Mouse (Mus musculus) cerebellum, adult 11 months (tissue): ENCODE data around the gene Caskin1.

ENCODE experiments used
- DNase-seq: peaks from one replicate; pipeline ENCODE4 v3.0.0; 2022

The Caskin1 gene

DNA sequence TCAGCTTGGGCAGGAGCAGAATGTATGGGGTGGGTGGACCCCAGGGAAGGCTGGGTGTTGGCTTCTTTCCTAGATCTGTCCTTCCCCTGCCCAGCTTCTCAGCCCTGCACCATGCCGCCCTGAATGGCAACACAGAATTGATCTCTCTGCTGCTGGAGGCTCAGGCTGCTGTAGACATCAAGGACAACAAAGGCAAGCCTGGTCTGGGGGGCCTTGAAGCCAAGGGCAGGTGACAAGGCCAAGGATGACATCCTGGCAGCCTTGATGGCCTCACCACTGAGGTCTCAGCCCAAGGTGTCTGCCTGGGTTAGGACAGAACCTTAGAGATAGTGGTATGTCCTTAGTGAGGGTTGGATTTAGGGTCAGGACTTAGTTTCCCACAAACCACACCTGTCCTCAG, 7.6 kb downstream of the Caskin1 start:
- DNase-seq: no peak

DNA sequence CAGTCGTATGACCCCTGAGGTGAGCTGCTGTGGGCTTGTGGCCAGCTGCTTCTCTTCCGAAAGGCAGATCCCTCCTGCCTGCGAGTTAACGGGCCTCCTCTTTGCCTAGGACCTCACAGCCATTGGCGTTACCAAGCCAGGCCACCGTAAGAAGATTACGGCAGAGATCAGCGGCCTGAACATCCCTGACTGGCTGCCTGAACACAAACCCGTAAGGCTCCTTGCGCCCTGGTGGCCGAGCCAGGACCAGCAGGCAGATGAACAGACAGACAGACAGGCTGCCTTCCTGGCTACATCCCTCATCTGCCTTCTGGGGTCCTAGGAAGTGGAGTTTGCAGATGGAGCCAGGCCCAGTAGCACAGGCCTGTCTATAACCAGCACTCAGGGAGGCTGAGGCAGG, 13.8 kb downstream of the Caskin1 start:
- no peak for DNase-seq

- DNase-seq: no peak
These were observed 15.7 kb downstream of the Caskin1 start for GRCm38 (mm10) chr17:24504085-24504484.

DNA sequence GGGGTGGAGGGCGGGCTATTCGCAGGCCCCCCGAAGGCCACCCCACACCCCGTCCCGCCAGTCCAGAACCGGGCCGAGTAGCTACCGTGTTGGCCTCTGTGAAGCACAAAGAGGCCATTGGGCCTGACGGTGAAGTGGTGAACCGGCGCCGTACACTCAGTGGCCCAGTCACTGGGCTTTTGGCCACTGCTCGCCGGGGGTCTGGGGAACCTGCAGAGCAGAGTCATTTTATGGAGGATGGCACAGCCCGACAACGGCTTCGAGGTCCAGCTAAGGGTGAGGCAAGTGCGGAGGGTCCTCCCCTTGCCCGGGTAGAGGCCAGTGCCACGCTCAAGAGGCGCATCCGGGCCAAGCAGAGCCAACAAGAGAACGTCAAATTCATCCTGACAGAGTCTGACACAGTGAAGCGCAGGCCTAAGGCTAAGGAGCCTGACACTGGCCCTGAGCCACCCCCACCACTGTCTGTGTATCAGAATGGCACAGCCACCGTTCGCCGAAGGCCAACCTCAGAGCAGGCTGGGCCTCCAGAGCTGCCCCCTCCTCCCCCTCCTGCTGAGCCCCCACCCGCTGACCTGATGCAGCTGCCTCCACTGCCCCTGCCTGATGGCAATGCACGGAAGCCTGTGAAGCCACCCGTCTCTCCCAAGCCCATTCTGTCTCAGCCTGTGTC, 17.0 kb downstream of the Caskin1 start:
- DNase-seq: no peak

- DNase-seq: peak; percentile 53
These were observed 18.1 kb downstream of the Caskin1 start for GRCm38 (mm10) chr17:24506332-24507070.

- no peak for DNase-seq
These were observed 18.8 kb downstream of the Caskin1 start for GRCm38 (mm10) chr17:24507129-24507664.

DNA sequence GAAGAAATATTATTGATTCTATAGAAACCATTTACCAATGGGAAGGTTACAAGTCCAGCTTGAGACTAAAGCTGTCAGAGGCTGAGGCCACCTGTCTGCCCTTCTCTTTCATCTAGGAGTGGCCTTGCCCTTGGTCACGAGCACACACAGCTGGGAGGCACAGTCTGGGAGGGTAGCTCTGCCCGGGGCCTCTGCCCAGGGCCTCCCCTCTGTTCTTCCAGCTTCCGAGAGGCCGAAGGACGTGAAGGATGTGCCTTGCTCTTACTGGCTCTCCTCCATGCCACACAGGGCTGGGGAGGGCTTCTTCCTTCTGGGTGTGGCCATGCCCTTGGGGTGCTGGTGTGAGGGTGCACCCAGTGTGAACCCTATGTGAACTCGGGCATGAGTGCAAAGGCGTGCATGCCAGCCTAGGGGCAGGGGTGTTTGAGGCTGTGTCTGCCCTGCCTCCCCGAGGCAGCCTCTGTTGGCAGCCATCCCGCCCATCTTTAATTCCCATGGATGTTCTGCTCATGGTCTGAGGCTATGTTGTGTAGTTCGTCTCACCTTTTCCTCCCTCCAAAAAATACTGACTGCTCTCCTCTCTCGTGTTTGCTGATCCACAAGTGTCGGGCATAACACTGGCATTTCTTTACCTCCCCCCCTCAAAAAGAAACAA, 19.5 kb downstream of the Caskin1 start:
- no peak for DNase-seq

DNA sequence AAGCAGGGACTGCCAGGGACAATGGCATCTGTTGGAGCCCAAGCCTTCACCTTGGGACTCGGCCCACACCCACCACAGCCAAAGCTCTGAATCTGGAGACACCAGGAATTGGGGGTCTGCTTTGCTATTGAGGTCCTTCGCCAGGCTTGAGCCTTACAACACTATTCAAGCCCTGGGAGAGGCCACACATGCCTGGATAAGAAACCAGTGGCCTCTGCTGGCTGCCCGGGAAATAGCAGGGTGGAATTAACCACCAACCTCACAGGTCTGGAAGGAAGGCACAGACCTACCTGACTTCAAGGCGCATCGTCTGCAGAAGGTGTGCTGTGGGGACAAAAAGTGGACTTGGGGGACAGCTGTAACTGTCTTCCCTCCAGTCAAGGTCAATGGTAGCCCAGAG, 25.2 kb downstream of the Caskin1 start:
- no peak for DNase-seq

- no peak for DNase-seq
These were observed 26.2 kb downstream of the Caskin1 start for GRCm38 (mm10) chr17:24514270-24515257.

- DNase-seq: no peak
These were observed 32.0 kb downstream of the Caskin1 start for GRCm38 (mm10) chr17:24520450-24520849.

DNA sequence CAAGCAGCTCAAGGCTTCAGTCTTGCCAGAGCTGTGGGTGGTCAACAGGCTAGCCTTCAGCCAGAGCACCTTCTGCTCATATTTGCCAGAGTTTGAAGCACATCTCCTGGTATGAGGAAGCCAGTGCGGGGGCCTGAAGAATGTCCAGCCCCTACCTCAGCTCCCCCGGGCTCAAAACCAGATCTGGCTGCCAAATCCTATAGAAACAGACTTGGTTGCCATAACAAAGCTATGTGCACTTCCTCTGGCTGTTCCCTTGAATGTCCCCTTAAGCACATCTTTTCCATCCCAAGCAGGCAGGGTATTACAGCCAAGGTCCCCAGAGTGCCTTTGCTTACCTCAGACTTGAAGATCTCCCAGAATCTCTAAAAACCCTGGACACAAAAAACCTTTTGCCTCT, 36.3 kb downstream of the Caskin1 start:
- DNase-seq: no peak

DNA sequence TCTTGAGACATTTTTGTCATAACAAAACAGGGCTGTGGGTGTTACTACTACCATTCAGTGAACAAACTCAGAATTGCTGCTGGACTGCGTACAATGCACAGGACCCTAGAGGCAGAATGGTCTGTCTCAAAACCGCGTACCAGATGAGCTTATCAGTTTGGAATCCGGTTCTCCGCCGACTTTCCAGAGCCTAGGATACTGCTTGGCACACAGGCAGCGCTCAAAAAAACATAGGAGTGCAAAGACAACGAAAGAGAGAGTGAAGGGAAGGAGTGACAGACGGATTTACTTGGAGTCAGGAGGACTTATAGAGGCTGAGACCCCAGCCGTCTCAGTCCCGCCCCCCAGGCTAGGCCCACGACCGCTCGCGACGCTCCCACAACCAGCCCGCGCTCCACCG, 38.9 kb downstream of the Caskin1 start:
- DNase-seq: no peak

- DNase-seq: peak; percentile 89
These were observed 39.5 kb downstream of the Caskin1 start, which contains the start of gene Traf7 for GRCm38 (mm10) chr17:24527723-24528559. Gene Traf7, minus strand, starts transcription at chr17:24527938.

- DNase-seq: no peak
These were observed 40.1 kb downstream of the Caskin1 start for GRCm38 (mm10) chr17:24528560-24528918.

GRCm38 (mm10) chr17:24529007-24529451, 40.6 kb downstream of the Caskin1 start:
- peak; percentile 58 for DNase-seq

- no peak for DNase-seq
These were observed 41.5 kb downstream of the Caskin1 start for GRCm38 (mm10) chr17:24529883-24530282.

DNA sequence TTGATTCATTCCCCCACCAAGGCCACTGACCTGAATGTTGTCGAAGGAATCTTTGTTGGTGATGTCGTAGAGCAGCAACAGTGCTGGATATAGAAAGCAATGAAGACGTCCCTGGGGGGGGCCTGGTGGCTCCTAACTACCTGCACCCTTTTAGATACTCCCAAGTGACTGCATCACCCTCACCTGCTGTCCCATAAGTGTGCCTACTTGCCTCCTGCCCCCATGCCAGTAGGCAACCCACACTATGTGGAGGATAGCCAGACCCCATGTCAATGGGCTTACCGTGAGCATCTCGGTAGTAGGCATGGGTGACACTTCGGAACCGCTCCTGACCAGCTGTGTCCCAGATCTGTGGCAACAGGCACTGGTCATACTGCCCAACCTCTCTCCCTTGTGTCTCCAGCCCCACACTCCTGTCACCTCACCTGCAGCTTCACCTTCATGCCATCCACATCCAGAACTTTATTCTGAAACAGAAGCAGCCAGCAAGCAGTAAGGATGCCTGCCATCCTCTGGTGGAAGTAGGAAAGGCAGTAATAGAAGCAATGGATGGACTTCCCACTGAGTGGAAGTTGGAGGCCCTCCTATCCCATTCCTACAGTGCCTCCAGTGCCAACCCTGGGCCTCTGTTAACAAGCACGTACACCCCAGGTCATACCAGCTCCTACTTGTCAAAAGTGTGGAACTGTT, 42.1 kb downstream of the Caskin1 start:
- DNase-seq: no peak

GRCm38 (mm10) chr17:24531064-24531463, 42.7 kb downstream of the Caskin1 start:
- DNase-seq: no peak

GRCm38 (mm10) chr17:24532045-24532444, 43.6 kb downstream of the Caskin1 start:
- no peak for DNase-seq

DNA sequence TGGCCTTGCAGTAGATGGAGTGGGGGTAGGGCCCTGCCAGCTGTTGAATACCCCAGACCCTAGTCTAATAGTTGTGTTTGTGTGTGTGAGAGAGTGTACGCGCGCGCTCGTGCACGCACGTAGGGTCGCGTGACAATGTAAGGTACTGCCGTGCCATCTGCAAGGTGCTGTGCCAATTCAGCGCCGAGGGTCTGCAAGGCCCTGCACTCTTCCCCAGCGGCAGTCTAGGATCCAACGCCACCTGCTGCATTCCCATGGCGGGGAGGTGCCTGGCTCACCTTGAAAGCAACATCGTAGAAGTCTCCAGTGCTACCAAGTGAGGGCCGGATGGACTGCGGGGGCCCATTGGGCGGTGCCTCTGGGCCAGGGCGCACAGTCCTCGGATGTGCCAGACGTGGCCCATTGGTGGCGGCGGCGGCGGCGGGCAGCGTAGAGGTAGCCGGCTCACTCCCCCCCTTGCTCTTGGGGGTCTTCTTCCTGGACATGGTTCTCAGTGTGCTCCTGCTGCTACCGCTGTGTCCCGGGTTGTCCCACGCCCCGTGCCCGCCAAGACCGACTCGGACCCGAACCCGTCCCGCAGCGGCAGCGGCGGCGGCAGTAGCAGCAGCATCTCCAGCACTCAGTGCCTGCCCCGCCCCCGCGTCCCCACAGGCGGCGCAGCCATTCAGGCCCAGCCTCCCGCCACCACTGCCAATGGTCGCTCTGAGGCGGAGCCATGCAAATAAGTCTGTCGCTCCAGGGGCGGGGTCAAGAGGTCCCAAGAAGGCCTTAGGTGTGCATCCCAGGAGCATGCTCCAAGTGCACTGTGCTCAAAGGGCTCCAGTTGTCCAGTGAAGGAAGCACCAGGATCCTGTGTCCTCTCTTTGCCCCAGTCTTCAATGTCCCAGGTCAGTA, 44.9 kb downstream of the Caskin1 start:
- DNase-seq: peak; percentile 91
